Mouse (Mus musculus) stomach, embryonic 14.5 days (tissue): ENCODE measurements around the gene Wdr34. TPM values are rescaled to one million over a fixed set of nuclear protein-coding genes. Genes with fewer than 3 reads are reported as not detected.

Experiments
- ATAC-seq: fragments of 200-750 bp; cut with Nextera tagmentation; 2 replicates; pipeline ENCODE4 v1.8.0; 2017; ENCODE audit warnings: low read depth, moderate TSS enrichment; ENCODE audit not compliant: insufficient number of reproducible peaks, insufficient read depth, low FRiP score
- H3K27ac ChIP-seq: fragments of 300-500 bp; sonication (generic); 2 replicates; pipeline ENCODE4 v1.5.1; 2014; ENCODE audit warnings: mild to moderate bottlenecking, low read length, moderate library complexity, mixed read lengths
- H3K27me3 ChIP-seq: fragments of 300-500 bp; sonication (generic); 2 replicates; pipeline ENCODE4 v1.6.1; 2014; ENCODE audit warnings: low read length, control low read depth, mixed read lengths; ENCODE audit not compliant: control insufficient read depth, insufficient read depth
- H3K36me3 ChIP-seq: fragments of 300-500 bp; sonication (generic); 2 replicates; pipeline ENCODE4 v1.6.1; 2014; ENCODE audit warnings: mild to moderate bottlenecking, control low read depth, low read length, moderate library complexity, mixed read lengths; ENCODE audit not compliant: control insufficient read depth, insufficient read depth
- H3K4me1 ChIP-seq: fragments of 300-500 bp; sonication (generic); 2 replicates; pipeline ENCODE4 v1.6.1; 2014; ENCODE audit warnings: low read length, control low read depth, mixed read lengths; ENCODE audit not compliant: control insufficient read depth, insufficient read depth
- H3K4me2 ChIP-seq: fragments of 300-500 bp; sonication (generic); replicated peaks from 2 replicates; pipeline ENCODE4 v1.6.1; 2014; ENCODE audit warnings: low read depth, low read length, control low read depth
- H3K4me3 ChIP-seq: fragments of 300-500 bp; sonication (generic); 2 replicates; pipeline ENCODE4 v1.5.1; 2014; ENCODE audit warnings: low read depth, low read length, control low read depth
- H3K9ac ChIP-seq: fragments of 300-500 bp; sonication (generic); replicated peaks from 2 replicates; pipeline ENCODE4 v1.6.1; 2014; ENCODE audit warnings: low read depth, mild to moderate bottlenecking, control low read depth, low read length, moderate library complexity, mixed read lengths
- H3K9me3 ChIP-seq: fragments of 300-500 bp; sonication (generic); 2 replicates; pipeline ENCODE4 v1.6.1; 2016; ENCODE audit warnings: low read depth, low read length, control low read depth; ENCODE audit not compliant: control insufficient read depth
- WGBS: fragments of 180-500 bp; shearing (Covaris S2); extraction: QIAGEN DNeasy Blood & Tissue Kit; methylation state at CpG from one replicate; pipeline ENCODE4 v1.1.7; 2014; 5-methylcytosine and 5-hydroxymethylcytosine counted together
- polyA plus RNA-seq: library from polyadenylated mRNA; unstranded; fragments of >200 nt; fragmentation: Nextera tagmentation; extraction: Ambion mirVana; gene quantifications from 2 replicates; pipeline ENCODE4 v1.2.1, GENCODE M21; 2014

Wdr34 gene
- polyA plus RNA-seq, 1 experiment from 2014 or later = 32.7 TPM

DNA sequence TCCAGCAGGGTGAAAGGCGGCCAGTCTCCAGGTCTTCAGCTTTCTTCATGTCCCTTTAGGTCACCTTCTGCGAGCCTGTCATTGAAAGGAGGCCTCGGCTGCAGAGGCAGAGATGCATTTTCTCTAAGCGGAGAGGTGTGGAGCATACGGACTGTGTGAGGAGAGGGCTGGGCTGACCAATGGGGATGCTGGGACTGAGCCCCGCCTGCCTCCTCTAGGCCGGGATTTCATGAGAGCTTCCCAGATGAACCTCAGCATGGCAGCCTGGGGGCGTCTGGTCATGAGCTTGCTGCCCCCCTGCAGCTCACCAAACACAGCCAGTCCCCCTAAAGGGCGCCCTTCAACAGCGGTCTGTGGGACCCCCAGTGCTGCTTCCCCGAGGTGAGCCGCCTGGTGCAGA is 36.0 kb upstream of the Wdr34 start:
- Histone ChIP-seq H3K27ac (no peak overlapping the region), H3K9ac (no peak overlapping the region), H3K4me1 (no peaks in the 10 kb centered on the region), H3K36me3 (peaks cover under 1% of the 10 kb centered on the region; the same call in 1 of the 2 replicates), H3K27me3 (no peaks in the 10 kb centered on the region), H3K9me3 (no peaks in the 10 kb centered on the region), H3K4me2 (peak overlapping the region; percentile 40), H3K4me3 (0 out of 2 replicates have a peak overlapping the region, but pooled peaks have one; percentile 1)
- WGBS = 11% methylated on average over 12 of the region's 12 CpGs
- ATAC-seq = peak; percentile 54; the same call in 1 of the 2 replicates

DNA sequence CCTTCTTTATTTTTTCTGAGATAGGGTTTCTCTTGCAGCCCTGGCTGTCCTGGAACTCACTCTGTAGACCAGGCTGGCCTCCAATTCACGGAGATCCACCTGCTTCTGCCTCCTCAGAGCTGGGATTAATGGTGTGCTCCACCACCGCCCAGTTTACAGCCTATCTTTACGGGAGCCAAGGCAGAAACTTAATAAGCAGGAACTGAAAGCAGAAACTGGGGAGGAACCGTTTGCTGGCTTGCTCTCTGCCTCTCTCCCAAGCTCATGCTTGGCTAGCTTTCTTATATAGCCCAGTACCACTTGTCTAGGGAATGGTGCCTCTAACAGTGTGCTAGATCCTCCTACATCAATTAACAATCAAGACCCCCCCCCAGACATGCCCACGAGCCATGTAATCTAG is 35.4 kb upstream of the Wdr34 start:
- Histone ChIP-seq H3K27ac (no peak overlapping the region), H3K36me3 (no peaks in the 10 kb centered on the region), H3K9ac (no peak overlapping the region), H3K4me3 (no peak overlapping the region), H3K4me2 (no peak overlapping the region), H3K27me3 (no peaks in the 10 kb centered on the region), H3K9me3 (no peaks in the 10 kb centered on the region), H3K4me1 (no peaks in the 10 kb centered on the region)
- ATAC-seq = 0 out of 2 replicates have a peak, but pooled peaks have one; percentile 10
- 57% methylated on average over 5 of the region's 5 CpGs for WGBS

DNA sequence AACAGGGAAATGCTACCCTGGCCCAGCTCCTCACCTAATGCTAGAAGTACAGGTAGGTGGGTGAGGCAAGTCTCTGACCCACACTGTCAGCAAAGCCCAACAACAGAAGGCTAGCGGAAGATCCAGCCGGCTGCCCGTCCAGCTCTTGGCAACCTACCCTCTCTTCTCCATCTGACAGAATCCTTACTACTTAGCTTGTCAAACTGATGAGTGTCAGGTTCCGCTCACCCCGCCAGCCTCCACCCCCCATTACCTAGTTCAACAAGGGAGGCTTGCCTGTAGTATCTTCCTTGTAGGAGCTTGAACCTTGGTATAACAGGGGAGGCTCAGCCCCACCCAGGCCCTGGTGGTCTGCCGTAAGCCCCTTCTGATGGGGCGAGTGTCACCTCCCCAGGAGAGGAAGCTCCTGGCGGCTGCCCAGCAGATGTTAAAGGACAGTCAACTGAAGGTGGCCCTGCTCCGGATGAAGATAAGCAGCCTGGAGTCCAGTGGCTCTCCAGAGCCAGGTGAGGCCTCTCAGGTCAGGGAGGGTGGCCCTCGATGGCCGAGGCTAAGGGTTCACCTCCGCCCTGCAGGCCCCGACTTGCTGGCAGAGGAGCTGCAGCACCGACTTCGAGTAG is 31.6 kb upstream of the Wdr34 start:
- ATAC-seq = no peak

DNA sequence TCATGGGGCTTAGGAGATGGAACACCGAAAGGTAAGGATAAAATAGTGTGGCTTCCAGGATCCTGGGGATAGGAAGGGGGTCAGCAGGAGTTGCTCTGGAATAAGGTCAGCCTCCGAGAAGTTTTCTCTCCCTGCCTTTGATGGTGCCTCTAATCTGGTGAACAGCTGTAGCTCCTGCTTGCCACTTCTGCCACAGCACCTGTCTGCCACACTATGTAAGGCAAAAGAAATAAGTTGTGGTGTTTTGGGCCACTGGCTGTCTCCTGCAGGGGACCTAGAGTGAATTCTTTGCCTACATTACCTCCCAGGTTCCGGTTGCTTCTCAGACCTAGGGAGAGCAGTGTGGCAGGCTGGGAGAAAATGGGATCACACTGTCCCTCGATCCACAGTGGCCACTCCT is 30.1 kb upstream of the Wdr34 start:
- no peaks in the 10 kb centered on the region for H3K27me3 ChIP-seq
- H3K4me1 ChIP-seq = 0 out of 2 replicates have a peak, but pooled peaks cover 7% of the 10 kb centered on the region
- 64% methylated on average over 4 of the region's 4 CpGs for WGBS
- no peaks in the 10 kb centered on the region for H3K9me3 ChIP-seq
- H3K36me3 ChIP-seq = peaks cover under 1% of the 10 kb centered on the region; the same call in 1 of the 2 replicates
- peak overlapping the region; percentile 73; the same call in 1 of the 2 replicates for H3K4me2 ChIP-seq
- peak overlapping the region; percentile 74 for H3K27ac ChIP-seq
- H3K4me3 ChIP-seq = 0 out of 2 replicates have a peak overlapping the region, but pooled peaks have one; percentile 48
- no peak overlapping the region for H3K9ac ChIP-seq
- no peak for ATAC-seq

More for the DNA sequence above, 31.6 kb upstream of the Wdr34 start:
- Histone ChIP-seq H3K4me1 (0 out of 2 replicates have a peak, but pooled peaks cover 7% of the 10 kb centered on the region), H3K4me3 (no peak overlapping the region), H3K27me3 (no peaks in the 10 kb centered on the region), H3K9ac (no peak overlapping the region), H3K27ac (no peak overlapping the region), H3K36me3 (no peaks in the 10 kb centered on the region), H3K9me3 (no peaks in the 10 kb centered on the region), H3K4me2 (no peak overlapping the region)
- 88% methylated on average over 15 of the region's 15 CpGs for WGBS

DNA sequence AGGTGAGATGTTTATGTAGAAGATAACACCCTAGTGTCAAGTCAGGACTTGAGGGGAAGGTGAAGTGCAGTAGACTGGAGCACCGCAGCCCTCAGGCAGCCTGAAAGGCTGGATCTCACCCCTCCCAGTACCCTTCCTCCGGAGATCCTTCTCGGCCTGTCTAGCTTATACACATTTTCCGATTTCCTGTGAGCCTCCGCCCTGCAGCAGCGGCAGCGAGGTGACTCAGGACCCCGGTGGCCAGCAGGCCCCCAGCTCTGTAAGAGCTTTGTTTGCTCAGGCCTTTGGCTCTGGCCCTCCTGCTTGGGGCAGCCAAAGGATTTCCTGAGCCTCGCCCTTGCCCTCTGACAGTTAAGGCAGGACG is 29.6 kb upstream of the Wdr34 start:
- Histone ChIP-seq H3K27ac (peak overlapping the region; percentile 74), H3K9ac (0 out of 2 replicates have a peak overlapping the region, but pooled peaks have one; percentile 28), H3K36me3 (peaks cover 5% of the 10 kb centered on the region), H3K9me3 (no peaks in the 10 kb centered on the region), H3K4me3 (peak overlapping the region; percentile 48), H3K27me3 (no peaks in the 10 kb centered on the region), H3K4me1 (0 out of 2 replicates have a peak, but pooled peaks cover 7% of the 10 kb centered on the region), H3K4me2 (peak overlapping the region; percentile 73)
- no peak for ATAC-seq
- 12% methylated on average over 10 of the region's 10 CpGs for WGBS

DNA sequence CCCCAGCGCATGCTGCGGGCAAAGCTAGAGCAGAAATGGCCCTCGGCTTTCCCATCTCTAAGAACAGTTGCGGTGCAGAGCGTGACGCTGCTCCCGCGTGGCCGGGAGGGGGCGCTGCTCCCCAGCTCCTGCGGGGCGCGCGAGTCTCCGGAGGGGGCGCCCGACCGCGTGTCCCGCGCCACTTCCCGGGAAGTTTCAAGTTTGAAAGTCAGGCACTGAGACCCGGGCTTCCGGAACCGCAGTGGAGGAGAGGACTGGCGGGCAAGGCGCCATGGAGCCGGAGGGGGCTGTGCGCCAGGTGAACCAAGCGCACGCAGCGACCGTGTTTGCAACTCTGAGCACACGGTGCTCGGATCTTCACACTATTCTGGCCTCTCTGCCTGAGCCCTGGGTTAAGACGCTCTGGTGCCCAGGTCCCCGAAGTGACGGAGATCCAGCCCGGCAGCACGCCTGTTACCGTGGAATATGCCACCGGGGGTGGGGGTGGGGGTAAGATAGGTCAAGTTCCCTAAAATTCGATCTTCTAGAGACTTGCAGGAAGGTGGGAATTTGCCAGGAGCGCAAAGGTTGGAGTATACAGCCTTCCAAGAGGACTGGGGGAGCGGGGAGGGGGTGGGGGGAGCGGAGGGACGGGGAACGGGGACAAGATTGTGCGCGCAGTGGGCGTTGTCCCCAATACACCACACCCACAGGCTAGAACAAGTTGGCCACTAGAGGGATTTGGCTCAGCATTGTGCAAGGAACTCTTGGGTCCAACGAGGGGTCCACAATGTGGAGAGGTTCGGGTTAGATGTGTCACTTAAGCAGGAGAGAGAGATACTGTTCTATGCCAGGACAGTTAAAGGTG is 29.0 kb upstream of the Wdr34 start, which contains the start of gene Pkn3:
Gene Pkn3 (plus strand): TSS at position 183 of the 847 bp plus-strand sequence.
- peak within 1 kb of the TSS; percentile 73 for H3K4me2 ChIP-seq
- 0 out of 2 replicates have a peak, but pooled peaks cover 7% of the 10 kb centered on the region for H3K4me1 ChIP-seq
- peak; percentile 78 for ATAC-seq
- peak within 1 kb of the TSS; percentile 48 for H3K4me3 ChIP-seq
- H3K27ac ChIP-seq = peak within 1 kb of the TSS; percentile 74
- H3K36me3 ChIP-seq = peaks cover 9% of the 10 kb centered on the region
- H3K27me3 ChIP-seq = no peaks in the 10 kb centered on the region
- no peaks in the 10 kb centered on the region for H3K9me3 ChIP-seq
- H3K9ac ChIP-seq = peak within 1 kb of the TSS; percentile 28; the same call in 1 of the 2 replicates
- WGBS = under 1% methylated on average over 53 of the region's 53 CpGs

DNA sequence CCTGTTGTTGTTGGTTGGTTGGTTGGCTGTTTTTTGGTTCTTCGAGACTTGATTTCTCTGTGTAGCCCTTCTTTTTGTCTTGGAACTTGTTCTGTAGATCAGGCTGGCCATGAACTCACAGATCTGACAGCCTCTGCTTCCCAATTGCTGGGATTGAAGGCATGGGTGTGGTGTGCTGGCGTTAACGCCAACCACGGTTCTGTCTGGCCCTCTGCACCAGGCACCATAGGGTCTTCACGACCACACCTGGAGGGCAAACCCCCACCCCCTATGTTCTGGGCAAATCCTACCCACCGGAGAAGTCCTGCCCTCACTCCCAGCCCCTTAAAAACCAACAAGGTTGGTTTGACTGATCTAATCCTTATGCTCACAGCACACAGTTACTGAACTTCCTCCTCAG is 28.3 kb upstream of the Wdr34 start:
- peak overlapping the region; percentile 58; the same call in 1 of the 2 replicates for H3K27ac ChIP-seq
- H3K4me3 ChIP-seq = 0 out of 2 replicates have a peak overlapping the region, but pooled peaks have one; percentile 48
- no peaks in the 10 kb centered on the region for H3K9me3 ChIP-seq
- peak; percentile 10; the same call in 1 of the 2 replicates for ATAC-seq
- 62% methylated on average over 6 of the region's 6 CpGs for WGBS
- peaks cover 13% of the 10 kb centered on the region for H3K36me3 ChIP-seq
- no peaks in the 10 kb centered on the region for H3K27me3 ChIP-seq
- peak overlapping the region; percentile 73 for H3K4me2 ChIP-seq
- H3K4me1 ChIP-seq = 0 out of 2 replicates have a peak, but pooled peaks cover 7% of the 10 kb centered on the region
- H3K9ac ChIP-seq = no peak overlapping the region

DNA sequence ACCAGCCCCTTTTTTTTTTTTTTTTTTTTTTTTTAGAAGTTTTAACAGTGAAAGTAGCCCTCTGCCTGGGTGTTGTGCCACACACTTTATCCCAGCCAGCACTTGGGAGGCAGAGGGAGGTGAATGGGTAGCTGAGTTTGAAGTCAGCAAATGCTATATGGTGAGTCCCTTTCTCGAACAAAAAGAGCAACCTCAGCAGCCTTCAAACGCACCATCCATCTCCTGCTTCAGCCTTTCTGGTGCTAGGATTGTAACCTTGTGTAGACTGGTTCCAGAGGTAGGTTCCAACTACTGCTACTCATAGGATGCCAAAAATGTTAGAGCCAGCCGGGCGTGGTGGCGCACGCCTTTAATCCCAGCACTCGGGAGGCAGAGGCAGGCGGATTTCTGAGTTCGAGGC is 27.8 kb upstream of the Wdr34 start:
- H3K9me3 ChIP-seq = no peaks in the 10 kb centered on the region
- no peak overlapping the region for H3K4me2 ChIP-seq
- H3K27me3 ChIP-seq = no peaks in the 10 kb centered on the region
- H3K4me1 ChIP-seq = 0 out of 2 replicates have a peak, but pooled peaks cover 7% of the 10 kb centered on the region
- peaks cover 13% of the 10 kb centered on the region for H3K36me3 ChIP-seq
- H3K9ac ChIP-seq = no peak overlapping the region
- no peak for ATAC-seq
- WGBS = 93% methylated on average over 9 of the region's 9 CpGs
- no peak overlapping the region for H3K27ac ChIP-seq
- no peak overlapping the region for H3K4me3 ChIP-seq
